Mouse (Mus musculus) urinary bladder, adult 2 months (tissue): ENCODE data around the gene Scn1a. TPM values are rescaled to one million over a fixed set of nuclear protein-coding genes. Genes with fewer than 3 reads are reported as not detected.

Source experiments
- DNase-seq: peaks from one replicate; pipeline ENCODE4 v3.0.0; 2022; ENCODE audit warnings: low spot score
- polyA plus RNA-seq: library from polyadenylated mRNA; depleted of rRNA; stranded (reverse); fragments of >200 nt; gene quantifications from 2 replicates; pipeline ENCODE4 v1.2.3, GENCODE M21; 2012; rRNA removed

Gene Scn1a
- polyA plus RNA-seq, 1 experiment: 0.18 TPM

DNA sequence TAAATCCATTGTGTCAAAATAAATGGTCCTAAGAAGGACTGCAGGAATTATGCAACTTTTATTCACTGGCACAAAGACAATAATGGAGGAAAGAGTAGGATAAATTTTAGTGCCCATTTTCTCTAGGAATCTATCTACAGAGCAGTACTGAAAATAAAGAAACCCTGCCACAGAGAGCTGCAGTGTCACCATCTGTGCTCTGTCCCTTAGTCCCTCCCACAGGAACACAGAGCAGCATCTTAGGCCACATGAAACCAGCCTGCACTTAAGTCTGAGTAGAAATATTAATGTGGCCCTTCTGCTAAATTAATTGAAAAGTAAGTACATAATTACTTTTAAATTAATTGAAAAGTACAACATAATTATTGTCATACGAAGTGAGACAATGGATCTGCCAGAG is 196.6 kb downstream of the Scn1a start:
- no peak for DNase-seq

GRCm38 (mm10) chr2:66240334-66240733 is 200.3 kb downstream of the Scn1a start:
- DNase-seq: no peak

DNA sequence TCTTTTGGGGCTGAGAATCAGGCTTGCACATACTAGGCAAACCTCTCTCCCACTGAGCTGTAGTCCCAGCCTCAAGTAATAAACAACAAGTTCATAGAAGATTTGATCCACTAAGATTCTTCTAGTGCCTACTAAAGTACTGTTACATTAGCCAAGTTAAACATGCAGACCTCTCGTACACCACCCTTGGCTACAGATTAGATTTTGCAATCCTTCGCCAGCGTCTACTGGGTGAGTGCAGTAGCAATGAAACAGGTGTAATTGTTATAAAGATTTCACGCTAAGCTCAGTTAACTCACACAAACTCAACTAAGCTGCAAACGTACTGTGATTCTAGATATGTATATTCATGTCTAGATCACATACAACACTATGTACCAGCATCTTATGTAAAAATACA is 201.8 kb downstream of the Scn1a start:
- DNase-seq: no peak

DNA sequence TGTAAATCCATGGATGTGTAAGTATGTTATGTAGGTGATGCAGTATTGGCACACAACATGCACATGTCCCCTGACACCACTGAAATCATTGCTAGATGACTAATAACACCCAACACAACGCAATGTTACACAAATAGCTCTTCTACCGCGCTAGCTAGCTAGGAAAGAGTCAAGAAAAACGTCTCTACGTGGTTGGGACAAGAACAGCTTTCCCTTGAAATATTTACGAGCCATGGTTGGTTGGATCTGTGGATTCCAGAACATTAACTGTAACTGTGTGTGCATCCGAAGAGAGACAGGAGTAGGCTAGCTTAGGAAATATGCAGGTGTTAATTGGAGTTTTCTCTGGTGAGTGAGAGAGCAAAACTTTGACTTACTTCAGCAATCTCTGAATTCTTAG is 219.7 kb downstream of the Scn1a start:
- DNase-seq: no peak

Other genes starting within 250 kb of the Scn1a start
- gene Ttc21b, start 184.2 kb downstream of the Scn1a start, polyA plus RNA-seq: 10.8 and 12.9 TPM in 2 replicates
- gene Scn9a, start 194.1 kb upstream of the Scn1a start, polyA plus RNA-seq: 0.08 and 0.10 TPM in 2 replicates